Mouse (Mus musculus): Measurements from ENCODE around the gene Rnf181. TPM values are rescaled to one million over a fixed set of nuclear protein-coding genes. Genes with fewer than 3 reads are reported as not detected.

Rnf181 gene
- polyA plus RNA-seq, 1 experiment from 2014 or later, result 88.3 TPM

GRCm38 (mm10) chr6:72389941-72390771 is 23.4 kb upstream of the Rnf181 start, which contains the start of gene Vamp8:
Vamp8 (minus strand) TSS chr6:72390703.
- no peaks in the 10 kb centered on the region for H3K9me3 ChIP-seq (ENCODE audit: control insufficient read depth, low read length)
- H3K4me3 ChIP-seq (ENCODE audit: control insufficient read depth in 1 of 2, insufficient read depth in 1 of 2, low read depth in 1 of 2, low read length in 2 of 2), result peak within 1 kb of the TSS; percentile 49 to 59
- H3K4me2 ChIP-seq (ENCODE audit: low read length), result peak within 1 kb of the TSS; percentile 74
- H3K36me3 ChIP-seq (ENCODE audit: control insufficient read depth, insufficient read depth, low read length), result peaks cover 27% of the 10 kb centered on the region
- 1% methylated on average over 33 of the region's 33 CpGs for WGBS
- H3K27me3 ChIP-seq (ENCODE audit: control insufficient read depth, insufficient read depth, low read length), result no peaks in the 10 kb centered on the region
- peak within 1 kb of the TSS; percentile 85 for H3K9ac ChIP-seq (ENCODE audit: low read length)
- H3K27ac ChIP-seq (replicated peaks in 1 of 2; ENCODE audit: control insufficient read depth in 1 of 2, insufficient read depth in 1 of 2, low read depth in 2 of 2, low read length in 2 of 2), result peak within 1 kb of the TSS; percentile 89 to 97
- peak; percentile 72 for ATAC-seq (ENCODE audit: insufficient number of reproducible peaks, insufficient read depth, low FRiP score, low read depth)
- peaks cover 13 to 14% of the 10 kb centered on the region in 2 experiments; a peak in 3 of 4 replicates for H3K4me1 ChIP-seq (ENCODE audit: control insufficient read depth in 2 of 2, insufficient read depth in 2 of 2, low read length in 2 of 2)

DNA sequence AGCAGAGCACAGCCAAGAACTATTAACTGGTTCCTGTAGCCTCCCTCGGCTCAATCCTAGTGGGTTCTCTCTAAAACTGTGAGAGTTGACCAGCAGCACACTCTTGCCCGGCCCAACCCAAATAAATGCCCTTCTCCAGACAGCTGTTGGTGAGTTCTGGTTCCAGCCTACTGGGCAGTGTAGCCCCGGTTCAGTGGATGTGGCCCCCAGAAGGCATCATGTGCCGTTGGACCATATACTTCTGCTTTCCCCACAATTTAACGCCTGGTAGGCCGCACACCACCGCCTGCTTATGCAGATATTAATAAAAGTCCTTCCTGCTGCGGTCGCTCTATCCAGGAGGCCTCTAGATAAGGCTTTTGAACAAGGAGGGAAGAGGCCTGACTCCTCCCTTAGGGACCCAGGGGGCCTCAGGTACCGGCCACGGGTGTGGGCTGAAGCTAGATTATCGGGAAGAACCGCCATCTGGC is 22.8 kb upstream of the Rnf181 start:
- H3K9ac ChIP-seq (ENCODE audit: low read length), result peak overlapping the region; percentile 85
- H3K9me3 ChIP-seq (ENCODE audit: control insufficient read depth, low read length), result no peaks in the 10 kb centered on the region
- peaks cover 13 to 14% of the 10 kb centered on the region in 2 experiments; a peak in 3 of 4 replicates for H3K4me1 ChIP-seq (ENCODE audit: control insufficient read depth in 2 of 2, insufficient read depth in 2 of 2, low read length in 2 of 2)
- H3K36me3 ChIP-seq (ENCODE audit: control insufficient read depth, insufficient read depth, low read length), result peaks cover 33% of the 10 kb centered on the region
- ATAC-seq (ENCODE audit: insufficient number of reproducible peaks, insufficient read depth, low FRiP score, low read depth), result peak; percentile 19
- 7% methylated on average over 13 of the region's 13 CpGs for WGBS
- peak overlapping the region; percentile 74 for H3K4me2 ChIP-seq (ENCODE audit: low read length)
- H3K4me3 ChIP-seq (ENCODE audit: control insufficient read depth in 1 of 2, insufficient read depth in 1 of 2, low read depth in 1 of 2, low read length in 2 of 2), result peak overlapping the region; percentile 49 to 59
- no peaks in the 10 kb centered on the region for H3K27me3 ChIP-seq (ENCODE audit: control insufficient read depth, insufficient read depth, low read length)
- H3K27ac ChIP-seq (replicated peaks in 1 of 2; ENCODE audit: control insufficient read depth in 1 of 2, insufficient read depth in 1 of 2, low read depth in 2 of 2, low read length in 2 of 2), result peak overlapping the region; percentile 89 to 97

DNA sequence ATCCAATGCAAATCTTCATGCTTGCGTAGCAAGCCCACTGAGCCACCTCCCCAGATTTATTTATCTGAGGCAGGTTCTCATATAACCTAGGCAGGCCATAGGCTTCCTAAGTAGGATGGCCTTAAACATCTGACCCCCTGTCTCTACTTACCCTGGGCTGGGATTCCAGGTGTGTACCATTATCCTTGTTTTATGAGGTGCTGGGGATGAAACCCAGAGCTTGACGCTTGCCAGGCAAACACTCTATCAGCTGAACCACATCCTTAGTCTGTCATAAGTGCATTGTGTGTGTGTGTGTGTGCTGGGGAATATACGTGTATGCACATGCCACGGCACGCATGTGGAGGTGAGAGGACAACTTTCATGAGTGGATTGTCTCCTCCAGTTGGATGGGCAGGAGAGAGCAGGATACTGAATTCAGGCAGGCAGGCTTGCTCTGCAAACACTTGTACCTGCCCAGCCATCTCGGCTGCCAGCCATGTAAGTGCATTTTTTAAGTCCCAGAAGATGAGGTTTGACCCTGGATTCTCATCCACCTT is 22.1 kb upstream of the Rnf181 start:
- H3K9me3 ChIP-seq (ENCODE audit: control insufficient read depth, low read length), result no peaks in the 10 kb centered on the region
- H3K4me1 ChIP-seq (ENCODE audit: control insufficient read depth in 2 of 2, insufficient read depth in 2 of 2, low read length in 2 of 2), result peaks cover 12 to 13% of the 10 kb centered on the region in 2 experiments; a peak in 3 of 4 replicates
- H3K27me3 ChIP-seq (ENCODE audit: control insufficient read depth, insufficient read depth, low read length), result no peaks in the 10 kb centered on the region
- peak overlapping the region; percentile 74 for H3K4me2 ChIP-seq (ENCODE audit: low read length)
- H3K9ac ChIP-seq (ENCODE audit: low read length), result peak overlapping the region; percentile 85
- H3K27ac ChIP-seq (replicated peaks in 1 of 2; ENCODE audit: control insufficient read depth in 1 of 2, insufficient read depth in 1 of 2, low read depth in 2 of 2, low read length in 2 of 2), result peak overlapping the region; percentile 89 to 97
- peak overlapping the region; percentile 49 to 59; a peak in 1 of 4 replicates for H3K4me3 ChIP-seq (ENCODE audit: control insufficient read depth in 1 of 2, insufficient read depth in 1 of 2, low read depth in 1 of 2, low read length in 2 of 2)
- H3K36me3 ChIP-seq (ENCODE audit: control insufficient read depth, insufficient read depth, low read length), result peaks cover 37% of the 10 kb centered on the region
- 71% methylated on average over 6 of the region's 6 CpGs for WGBS
- ATAC-seq (ENCODE audit: insufficient number of reproducible peaks, insufficient read depth, low FRiP score, low read depth), result no peak

GRCm38 (mm10) chr6:72388266-72388665 is 21.5 kb upstream of the Rnf181 start:
- H3K4me2 ChIP-seq (ENCODE audit: low read length), result 0 out of 2 replicates have a peak overlapping the region, but pooled peaks have one; percentile 74
- no peaks in the 10 kb centered on the region for H3K9me3 ChIP-seq (ENCODE audit: control insufficient read depth, low read length)
- peaks cover 12 to 13% of the 10 kb centered on the region in 2 experiments; a peak in 3 of 4 replicates for H3K4me1 ChIP-seq (ENCODE audit: control insufficient read depth in 2 of 2, insufficient read depth in 2 of 2, low read length in 2 of 2)
- ATAC-seq (ENCODE audit: insufficient number of reproducible peaks, insufficient read depth, low FRiP score, low read depth), result no peak
- H3K27me3 ChIP-seq (ENCODE audit: control insufficient read depth, insufficient read depth, low read length), result no peaks in the 10 kb centered on the region
- 63% methylated on average over 10 of the region's 10 CpGs for WGBS
- H3K36me3 ChIP-seq (ENCODE audit: control insufficient read depth, insufficient read depth, low read length), result peaks cover 37% of the 10 kb centered on the region
- no peak overlapping the region for H3K27ac ChIP-seq (replicated peaks in 1 of 2; ENCODE audit: control insufficient read depth in 1 of 2, insufficient read depth in 1 of 2, low read depth in 2 of 2, low read length in 2 of 2)
- H3K4me3 ChIP-seq (ENCODE audit: control insufficient read depth in 1 of 2, insufficient read depth in 1 of 2, low read depth in 1 of 2, low read length in 2 of 2), result no peak overlapping the region
- no peak overlapping the region for H3K9ac ChIP-seq (ENCODE audit: low read length)

DNA sequence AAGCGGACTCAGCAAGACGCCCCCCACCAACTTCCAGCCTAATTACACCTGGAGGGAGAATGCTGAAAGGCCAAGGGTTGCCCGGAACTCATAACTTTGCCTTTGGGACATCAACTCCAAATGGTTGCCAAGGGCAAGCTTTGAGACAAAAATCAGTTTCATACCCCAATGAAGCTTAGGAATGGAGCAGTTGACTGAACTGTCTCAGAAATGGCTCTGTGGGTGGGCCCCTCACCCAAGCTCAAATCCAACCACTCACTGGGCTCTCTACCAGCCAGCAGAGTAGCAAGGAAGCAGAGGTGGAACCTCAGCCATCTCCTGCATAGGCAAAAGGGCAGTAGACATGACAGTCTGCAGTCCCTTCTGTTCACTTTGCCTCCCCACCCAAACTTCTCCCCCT is 21.1 kb upstream of the Rnf181 start:
- Histone ChIP-seq H3K27me3 (ENCODE audit: control insufficient read depth, insufficient read depth, low read length) (no peaks in the 10 kb centered on the region), H3K9me3 (ENCODE audit: control insufficient read depth, low read length) (no peaks in the 10 kb centered on the region), H3K9ac (ENCODE audit: low read length) (no peak overlapping the region), H3K4me3 (ENCODE audit: control insufficient read depth in 1 of 2, insufficient read depth in 1 of 2, low read depth in 1 of 2, low read length in 2 of 2) (no peak overlapping the region), H3K4me2 (ENCODE audit: low read length) (no peak overlapping the region), H3K27ac (replicated peaks in 1 of 2; ENCODE audit: control insufficient read depth in 1 of 2, insufficient read depth in 1 of 2, low read depth in 2 of 2, low read length in 2 of 2) (no peak overlapping the region), H3K4me1 (ENCODE audit: control insufficient read depth in 2 of 2, insufficient read depth in 2 of 2, low read length in 2 of 2) (peaks cover 12 to 13% of the 10 kb centered on the region in 2 experiments; a peak in 3 of 4 replicates), H3K36me3 (ENCODE audit: control insufficient read depth, insufficient read depth, low read length) (peaks cover 37% of the 10 kb centered on the region)
- no peak for ATAC-seq (ENCODE audit: insufficient number of reproducible peaks, insufficient read depth, low FRiP score, low read depth)
- WGBS, result 82% methylated on average over 3 of the region's 3 CpGs

GRCm38 (mm10) chr6:72386561-72386960 is 19.8 kb upstream of the Rnf181 start:
- H3K4me2 ChIP-seq (ENCODE audit: low read length), result no peak overlapping the region
- H3K9ac ChIP-seq (ENCODE audit: low read length), result no peak overlapping the region
- peaks cover 37% of the 10 kb centered on the region for H3K36me3 ChIP-seq (ENCODE audit: control insufficient read depth, insufficient read depth, low read length)
- peaks cover 12 to 13% of the 10 kb centered on the region in 2 experiments; a peak in 3 of 4 replicates for H3K4me1 ChIP-seq (ENCODE audit: control insufficient read depth in 2 of 2, insufficient read depth in 2 of 2, low read length in 2 of 2)
- WGBS, result 84% methylated on average over 2 of the region's 2 CpGs
- no peaks in the 10 kb centered on the region for H3K9me3 ChIP-seq (ENCODE audit: control insufficient read depth, low read length)
- no peak for ATAC-seq (ENCODE audit: insufficient number of reproducible peaks, insufficient read depth, low FRiP score, low read depth)
- H3K27me3 ChIP-seq (ENCODE audit: control insufficient read depth, insufficient read depth, low read length), result no peaks in the 10 kb centered on the region
- H3K4me3 ChIP-seq (ENCODE audit: control insufficient read depth in 1 of 2, insufficient read depth in 1 of 2, low read depth in 1 of 2, low read length in 2 of 2), result no peak overlapping the region
- no peak overlapping the region for H3K27ac ChIP-seq (replicated peaks in 1 of 2; ENCODE audit: control insufficient read depth in 1 of 2, insufficient read depth in 1 of 2, low read depth in 2 of 2, low read length in 2 of 2)

GRCm38 (mm10) chr6:72385258-72385657 is 18.5 kb upstream of the Rnf181 start:
- peaks cover 37% of the 10 kb centered on the region for H3K36me3 ChIP-seq (ENCODE audit: control insufficient read depth, insufficient read depth, low read length)

More at GRCm38 (mm10) chr6:72385258-72385657, 18.5 kb upstream of the Rnf181 start:
- Histone ChIP-seq H3K27me3 (ENCODE audit: control insufficient read depth, insufficient read depth, low read length) (no peaks in the 10 kb centered on the region), H3K4me1 (ENCODE audit: control insufficient read depth in 2 of 2, insufficient read depth in 2 of 2, low read length in 2 of 2) (peaks cover 7 to 9% of the 10 kb centered on the region in 2 experiments; a peak in 3 of 4 replicates), H3K4me2 (ENCODE audit: low read length) (no peak overlapping the region), H3K9me3 (ENCODE audit: control insufficient read depth, low read length) (no peaks in the 10 kb centered on the region), H3K9ac (ENCODE audit: low read length) (no peak overlapping the region), H3K4me3 (ENCODE audit: control insufficient read depth in 1 of 2, insufficient read depth in 1 of 2, low read depth in 1 of 2, low read length in 2 of 2) (no peak overlapping the region), H3K27ac (replicated peaks in 1 of 2; ENCODE audit: control insufficient read depth in 1 of 2, insufficient read depth in 1 of 2, low read depth in 2 of 2, low read length in 2 of 2) (no peak overlapping the region)
- WGBS, result 60% methylated on average over 4 of the region's 4 CpGs
- ATAC-seq (ENCODE audit: insufficient number of reproducible peaks, insufficient read depth, low FRiP score, low read depth), result no peak
